Mouse (Mus musculus) lung, postnatal 4 days (tissue): ENCODE measurements around the gene Gm29133.
A peak's percentile ranks its signal among the peaks of the same experiment; 100 is the strongest.

Source experiments
- DNase-seq, 2 experiments: peaks; one replicate each; pipeline ENCODE4 v3.0.0; 2021

The Gm29133 gene

GRCm38 (mm10) chr3:75747897-75748296 is at the start of gene Gm29133:
Gene Gm29133, plus strand, starts transcription at chr3:75748197.
- DNase-seq: no peak

GRCm38 (mm10) chr3:75699088-75699487 is 48.9 kb upstream of the Gm29133 start:
- DNase-seq: no peak

GRCm38 (mm10) chr3:75701336-75701735 is 46.7 kb upstream of the Gm29133 start:
- no peak for DNase-seq

GRCm38 (mm10) chr3:75706536-75706935 is 41.5 kb upstream of the Gm29133 start:
- no peak for DNase-seq

DNA sequence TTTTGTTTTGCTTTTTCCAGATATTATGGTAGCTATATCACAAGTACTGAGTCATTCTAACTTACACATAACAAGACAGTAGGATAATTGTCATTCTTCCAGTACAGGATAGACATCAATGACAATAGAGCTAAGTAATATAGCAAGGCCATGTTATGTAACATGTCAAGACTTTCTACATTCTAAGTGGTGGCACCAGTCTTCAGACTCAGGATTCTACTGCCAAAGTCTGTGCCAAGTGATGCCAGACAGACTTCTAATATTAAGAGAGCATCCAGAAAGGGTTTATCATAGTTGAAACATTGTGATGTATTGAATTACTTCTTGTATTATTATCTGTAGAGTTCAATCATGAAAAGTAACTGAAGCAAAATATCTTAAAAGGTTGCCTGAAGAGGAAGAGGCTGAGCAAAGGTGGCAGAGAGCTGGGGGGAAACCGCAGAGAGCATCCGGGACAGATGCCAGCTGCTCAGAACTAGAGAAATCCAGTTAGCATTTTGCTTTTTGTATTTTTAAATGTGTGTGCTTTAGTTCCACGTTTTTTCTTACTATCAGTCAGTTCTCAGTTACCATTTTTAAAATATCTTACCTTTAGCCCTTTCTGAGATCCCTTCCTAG is 34.2 kb upstream of the Gm29133 start:
- no peak for DNase-seq

- no peak for DNase-seq
Observed at GRCm38 (mm10) chr3:75720663-75721062, 27.3 kb upstream of the Gm29133 start.

DNA sequence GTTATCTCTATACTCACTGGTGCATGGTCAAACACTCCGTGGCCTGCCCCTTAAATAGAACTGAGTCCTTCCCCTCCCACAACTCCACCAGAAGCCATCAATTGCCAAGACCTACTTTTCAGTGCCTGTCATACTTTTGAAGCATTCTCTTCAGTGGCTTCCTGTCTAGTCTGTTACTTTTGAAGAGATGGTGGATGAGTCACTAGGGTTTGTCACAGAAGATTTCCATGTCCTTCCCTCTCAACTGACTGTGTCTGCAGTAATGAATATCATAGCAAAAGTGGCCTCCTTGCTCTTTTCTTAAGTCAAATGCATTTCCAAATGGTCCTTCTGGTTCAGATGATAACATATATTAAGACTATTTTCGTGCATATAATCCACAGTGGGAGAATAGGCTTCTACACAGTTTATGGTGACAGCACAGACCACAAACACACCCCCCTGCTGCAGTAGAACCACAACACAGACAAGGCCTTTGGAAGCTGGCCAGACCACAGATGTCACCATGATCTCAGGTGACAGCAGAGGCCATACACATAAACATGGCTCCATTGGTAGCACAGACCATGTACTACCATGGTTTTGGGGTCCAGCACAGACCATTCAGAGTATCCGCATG is 16.9 kb upstream of the Gm29133 start:
- DNase-seq: no peak

GRCm38 (mm10) chr3:75743664-75744437 is 4.1 kb upstream of the Gm29133 start:
- DNase-seq: no peak

DNA sequence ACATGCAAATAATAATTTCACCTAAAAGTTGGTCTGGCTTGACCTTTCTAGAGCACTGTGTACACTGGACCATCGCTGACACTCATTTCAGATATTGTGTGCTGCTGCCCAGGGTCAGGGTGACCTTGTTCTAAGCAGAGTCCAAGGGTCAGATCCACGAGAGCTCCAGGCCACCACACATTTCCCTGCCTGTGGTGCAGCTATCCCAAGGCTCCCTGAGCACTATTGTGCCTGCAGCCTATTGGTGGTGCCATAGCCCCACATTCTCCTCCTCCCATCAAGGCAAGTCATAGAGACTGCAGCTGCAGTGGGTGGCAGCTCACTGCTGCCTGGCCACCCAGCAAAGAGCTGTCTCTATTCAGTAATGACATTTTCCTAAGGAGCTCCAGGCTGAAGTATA is 2.7 kb upstream of the Gm29133 start:
- DNase-seq: no peak

DNA sequence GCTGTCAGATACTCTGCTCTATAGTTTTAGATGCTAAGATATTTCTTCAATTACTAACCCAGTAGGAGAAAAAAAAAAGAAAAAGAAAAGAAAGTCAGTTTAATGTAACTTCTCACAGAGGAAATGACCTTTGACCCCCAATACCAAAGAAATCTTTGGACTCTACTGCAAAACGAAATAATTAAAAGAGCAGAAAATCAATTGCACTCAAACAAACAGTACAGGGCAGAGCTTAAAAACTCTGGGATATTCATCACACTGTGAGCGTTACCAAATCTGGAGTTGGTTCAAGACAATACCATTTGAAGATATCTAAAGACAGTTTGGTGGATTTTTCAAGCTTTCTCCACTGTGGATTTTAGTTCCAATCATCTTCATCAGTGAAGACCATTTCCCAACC is 15.4 kb downstream of the Gm29133 start:
- DNase-seq: no peak

- DNase-seq: no peak
Observed at GRCm38 (mm10) chr3:75774253-75774652, 26.3 kb downstream of the Gm29133 start.

- DNase-seq: no peak
Observed at GRCm38 (mm10) chr3:75808001-75808400, 60.0 kb downstream of the Gm29133 start.

DNA sequence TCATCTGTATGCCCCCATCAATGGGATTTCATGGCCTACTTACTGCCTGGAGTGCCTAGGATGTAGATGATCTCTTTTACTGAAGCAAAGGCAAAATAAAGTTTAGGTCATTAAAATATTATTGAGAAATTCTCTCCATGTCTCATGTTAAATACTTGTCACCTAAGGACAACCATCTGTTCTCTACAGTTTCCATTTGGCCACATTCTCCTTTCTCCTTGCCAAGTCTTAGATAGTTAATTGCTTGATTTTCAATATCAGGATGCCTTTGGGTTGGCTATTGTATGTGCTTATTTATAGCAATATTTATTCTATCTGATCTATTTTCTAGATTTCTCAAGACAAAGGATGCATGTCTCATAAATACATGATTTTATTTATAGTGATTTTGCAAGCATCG is 75.9 kb downstream of the Gm29133 start:
- DNase-seq: no peak

- no peak for DNase-seq
Observed at GRCm38 (mm10) chr3:75824458-75824857, 76.5 kb downstream of the Gm29133 start.

- DNase-seq: no peak
Observed at GRCm38 (mm10) chr3:75834827-75835226, 86.8 kb downstream of the Gm29133 start.

GRCm38 (mm10) chr3:75835286-75835967 is 87.4 kb downstream of the Gm29133 start:
- DNase-seq: peak; percentile 40 to 73
